Mouse (Mus musculus) ovary, postnatal 10 days (tissue): ENCODE measurements around the gene Cfap52.
A peak's percentile ranks its signal among the peaks of the same experiment; 100 is the strongest.

Experiments
- DNase-seq: peaks from one replicate; pipeline ENCODE4 v3.0.0; 2022; ENCODE audit warnings: low spot score

Gene Cfap52

DNA sequence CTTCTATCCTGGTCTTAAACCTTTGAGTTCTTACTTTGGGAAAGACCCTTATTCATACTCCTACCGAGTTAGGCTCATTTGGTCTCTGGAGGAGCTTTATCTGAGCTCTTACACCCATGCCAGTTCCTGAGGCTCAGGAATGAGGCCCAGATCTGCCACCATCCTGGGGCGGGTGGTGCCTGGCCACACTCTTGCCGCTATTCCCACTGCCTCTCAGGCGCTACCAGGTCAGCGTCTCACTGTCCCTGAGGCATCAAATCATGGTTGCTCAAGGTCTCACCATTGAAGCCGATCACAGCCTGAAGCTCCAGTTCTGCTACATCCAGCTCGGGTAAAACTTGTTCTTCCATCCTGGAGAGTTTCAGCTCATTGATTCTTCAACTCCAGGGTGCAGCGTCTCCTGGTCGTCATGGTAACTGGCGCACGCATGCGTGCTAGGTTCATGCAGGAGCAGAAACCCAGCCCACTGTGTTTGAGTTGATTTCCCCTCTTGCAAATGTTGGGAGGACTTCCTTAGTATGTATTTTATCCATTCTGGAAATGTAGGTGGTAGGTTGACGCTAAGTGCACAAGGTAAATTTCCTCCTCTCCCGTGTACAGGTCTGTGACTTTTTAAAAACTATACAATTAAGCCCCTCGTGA, at the start of gene Cfap52:
Gene Cfap52 (minus strand): TSS at position 410 of the 642 bp plus-strand sequence.
- peak; percentile 71 for DNase-seq

GRCm38 (mm10) chr11:68012207-68012606, 46.8 kb upstream of the Cfap52 start:
- no peak for DNase-seq

DNA sequence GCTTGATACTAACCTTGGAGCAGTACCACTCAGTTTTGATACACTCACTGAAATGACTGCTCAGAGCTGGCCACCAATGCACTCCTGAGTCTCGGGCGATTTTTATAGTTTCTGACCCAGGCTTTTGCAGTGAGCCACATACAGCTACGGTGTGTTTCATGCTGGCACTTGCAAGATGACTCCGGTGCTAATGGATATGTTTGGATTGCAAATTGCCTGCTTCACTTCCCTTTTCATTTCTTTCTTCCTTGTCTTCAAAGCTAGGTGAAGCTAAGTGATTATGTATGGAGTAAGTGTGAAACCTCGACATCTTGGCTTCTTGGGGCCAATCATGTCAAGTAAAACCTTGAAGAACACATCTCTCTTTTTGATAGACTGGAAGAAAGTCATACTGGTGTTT, 43.9 kb upstream of the Cfap52 start:
- DNase-seq = no peak

GRCm38 (mm10) chr11:68007645-68008044, 42.2 kb upstream of the Cfap52 start:
- no peak for DNase-seq

DNA sequence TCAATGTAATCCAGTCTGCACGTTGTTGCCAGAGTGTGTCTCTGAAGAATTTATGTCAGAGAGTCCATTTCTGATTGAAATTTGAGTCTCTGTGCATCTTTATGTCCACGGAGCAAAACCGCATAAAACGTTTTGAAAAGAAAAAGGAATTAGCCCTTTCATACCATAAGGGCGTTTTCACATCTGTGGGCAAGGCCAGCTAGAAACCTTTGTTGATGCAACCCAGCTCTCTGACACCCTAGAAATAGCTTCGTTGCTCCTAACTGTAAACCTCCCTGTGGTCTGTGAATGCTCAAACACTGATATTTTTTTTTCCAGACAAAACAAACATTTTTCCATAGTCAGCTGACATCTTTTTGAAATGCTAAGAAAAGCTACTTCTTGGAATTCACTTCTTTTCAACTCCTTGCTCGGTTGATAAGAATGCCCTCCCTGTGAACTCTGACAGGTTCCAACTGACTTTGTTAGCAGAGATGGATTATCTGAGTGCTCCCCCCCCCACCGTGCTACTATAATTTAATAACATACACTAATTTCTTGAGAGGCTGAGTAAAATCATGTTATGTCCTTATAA, 40.9 kb upstream of the Cfap52 start:
- no peak for DNase-seq

- DNase-seq = peak; percentile 61
Observed at GRCm38 (mm10) chr11:68004191-68004590, 38.7 kb upstream of the Cfap52 start.

- DNase-seq = no peak
Observed at GRCm38 (mm10) chr11:67999629-68000028, 34.2 kb upstream of the Cfap52 start.

DNA sequence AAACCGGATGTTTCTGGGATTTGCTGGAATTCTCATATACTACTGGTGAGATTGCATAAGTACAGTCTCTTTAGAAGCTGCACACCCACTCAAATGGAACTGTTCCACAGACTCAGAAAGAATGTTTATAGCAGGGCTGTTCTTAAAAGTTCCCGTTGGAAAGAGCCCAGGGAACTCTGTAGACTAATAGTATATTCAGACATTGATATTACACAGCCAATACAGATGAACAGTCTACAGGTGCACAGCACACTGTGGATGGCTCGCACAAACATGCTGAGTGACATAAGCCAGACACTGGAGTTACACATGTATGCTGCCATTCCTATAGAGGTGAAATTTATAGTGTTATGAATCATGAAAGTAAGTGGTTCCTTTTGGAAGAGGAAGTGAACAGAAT, 33.5 kb upstream of the Cfap52 start:
- DNase-seq = no peak

GRCm38 (mm10) chr11:67995965-67996364, 30.5 kb upstream of the Cfap52 start:
- no peak for DNase-seq

DNA sequence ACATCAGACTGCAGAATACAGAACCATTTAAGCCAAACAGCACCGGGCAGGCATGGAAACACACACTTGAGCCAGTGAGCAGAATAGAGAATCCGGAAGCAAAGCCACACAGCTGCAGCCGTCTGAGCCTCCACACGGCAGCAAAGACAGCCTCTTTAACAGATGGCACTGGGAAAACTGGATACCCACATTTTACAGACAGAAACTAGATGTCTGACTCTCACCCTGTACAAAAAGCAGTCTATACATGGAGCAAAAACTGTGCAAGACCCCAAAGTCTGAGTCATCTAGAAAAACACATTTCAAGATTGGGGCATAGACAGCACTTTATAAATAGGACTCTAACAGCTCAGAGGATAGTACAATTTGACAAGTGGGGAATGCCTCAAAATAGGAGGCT, 25.8 kb upstream of the Cfap52 start:
- DNase-seq = no peak

- no peak for DNase-seq
Observed at GRCm38 (mm10) chr11:67983564-67983963, 18.1 kb upstream of the Cfap52 start.

DNA sequence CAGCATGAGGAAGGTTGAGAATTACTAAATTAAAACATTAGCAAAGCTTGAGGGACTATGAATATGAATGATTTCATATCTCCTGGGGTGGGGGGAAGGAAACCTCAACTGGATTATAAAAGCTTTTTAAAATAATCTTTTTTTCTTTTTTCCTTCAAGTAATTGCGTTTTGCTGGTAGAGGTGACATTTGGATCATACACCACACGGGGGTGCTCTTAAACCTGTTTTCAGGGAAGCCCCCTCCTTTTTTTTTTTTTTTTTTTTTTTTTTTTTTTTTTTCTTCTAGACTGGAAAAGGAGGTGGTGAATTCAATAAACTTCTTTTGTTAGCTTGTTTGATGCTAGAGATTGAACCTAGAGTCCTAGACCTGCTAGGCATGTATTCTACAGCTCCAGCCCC, 9.8 kb upstream of the Cfap52 start:
- DNase-seq = no peak

- no peak for DNase-seq
Observed at GRCm38 (mm10) chr11:67973225-67973624, 7.8 kb upstream of the Cfap52 start.

DNA sequence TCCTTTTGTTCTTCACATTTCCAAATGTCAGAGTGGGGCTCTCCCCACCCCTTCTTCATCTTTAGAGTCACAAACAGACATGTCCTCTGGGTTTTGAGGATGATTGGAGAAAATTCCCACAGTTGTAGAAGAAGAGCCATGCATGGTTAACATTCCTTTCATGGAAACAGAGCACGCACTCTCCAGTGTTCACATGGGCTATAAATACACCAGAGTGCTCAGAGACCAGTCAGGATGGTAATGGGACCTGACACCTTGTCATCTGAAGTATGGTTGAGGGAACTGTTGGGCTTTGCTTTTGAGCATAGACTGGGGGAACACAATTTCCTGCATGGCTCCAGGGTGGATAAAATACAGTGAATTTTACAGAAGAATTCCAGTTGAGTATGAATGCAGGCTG, 7.2 kb upstream of the Cfap52 start:
- no peak for DNase-seq

GRCm38 (mm10) chr11:67967831-67968230, 2.4 kb upstream of the Cfap52 start:
- DNase-seq = no peak

GRCm38 (mm10) chr11:67965905-67966878, 741 bp upstream of the Cfap52 start, which contains the start of gene Stx8:
TSS of gene Stx8 (plus strand) at chr11:67966193.
- DNase-seq = peak; percentile 96

- no peak for DNase-seq
Observed at GRCm38 (mm10) chr11:67964110-67964509, 1.3 kb downstream of the Cfap52 start.

DNA sequence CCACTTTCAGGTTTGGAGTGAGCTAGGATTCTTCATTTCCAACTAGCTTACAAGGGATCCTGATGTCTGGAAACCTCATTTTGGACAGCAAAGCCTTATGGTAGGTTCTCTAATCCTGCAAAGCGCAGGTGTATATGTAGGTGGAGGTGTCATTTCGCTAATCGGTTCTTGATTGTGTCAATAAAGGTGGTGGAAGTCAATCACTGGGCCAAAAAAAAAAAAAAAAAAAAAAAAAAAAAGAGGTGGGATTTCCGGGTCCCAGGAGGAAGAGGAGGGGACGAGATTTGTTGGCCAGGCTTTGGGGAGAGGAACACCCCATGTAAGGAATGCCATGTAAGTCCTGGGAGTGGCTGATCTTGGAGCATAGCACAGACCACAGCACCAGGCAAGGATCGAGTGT, 11.0 kb downstream of the Cfap52 start:
- no peak for DNase-seq

- no peak for DNase-seq
Observed at GRCm38 (mm10) chr11:67953604-67954003, 11.8 kb downstream of the Cfap52 start.

- DNase-seq = no peak
Observed at GRCm38 (mm10) chr11:67949475-67949874, 16.0 kb downstream of the Cfap52 start.

DNA sequence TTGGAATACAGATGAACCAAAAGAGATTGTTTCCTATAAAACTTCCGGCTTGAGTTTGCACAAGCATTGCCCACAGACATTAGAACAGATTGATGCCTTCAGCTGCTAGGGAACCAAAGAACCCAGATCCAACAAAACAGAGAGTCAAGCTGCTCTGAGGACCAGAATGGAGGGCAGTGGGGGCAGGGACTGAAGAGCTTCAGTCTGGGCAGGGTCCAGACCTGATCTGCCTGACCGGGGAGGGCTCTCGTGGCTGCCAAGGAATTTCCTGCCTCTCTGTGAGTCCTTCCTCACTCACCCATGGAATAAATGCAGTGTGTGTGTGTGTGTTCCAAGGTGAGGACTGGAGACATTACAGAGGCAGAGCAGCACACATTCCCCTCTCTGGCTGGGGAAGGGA, 17.2 kb downstream of the Cfap52 start:
- no peak for DNase-seq

DNA sequence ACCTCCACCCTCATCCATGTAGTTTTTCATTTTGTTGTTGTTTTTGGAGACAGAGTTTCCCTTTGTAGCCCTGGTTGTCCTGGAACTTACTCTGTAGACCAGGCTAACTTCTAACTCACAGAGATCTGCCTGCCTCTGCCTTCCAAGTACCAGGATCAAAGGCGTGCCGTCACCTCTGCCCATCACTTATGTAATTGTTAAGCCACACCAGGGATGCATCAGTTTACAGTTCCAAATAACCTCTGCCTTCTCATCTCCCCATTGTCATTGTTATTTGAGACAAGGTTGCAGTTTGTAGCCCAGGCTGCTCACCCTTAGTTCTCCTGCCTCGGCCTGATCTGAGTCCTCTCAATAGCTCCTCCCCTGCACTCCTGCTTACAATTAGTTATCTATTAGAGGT, 33.3 kb downstream of the Cfap52 start:
- DNase-seq = no peak
